Mouse (Mus musculus): ENCODE measurements around the gene Brms1. TPM values are rescaled to one million over a fixed set of nuclear protein-coding genes. Genes with fewer than 3 reads are reported as not detected.

The Brms1 gene
- total RNA-seq, 4 experiments from 2014 or later: 13.0 to 17.6 (median 15.6) TPM

DNA sequence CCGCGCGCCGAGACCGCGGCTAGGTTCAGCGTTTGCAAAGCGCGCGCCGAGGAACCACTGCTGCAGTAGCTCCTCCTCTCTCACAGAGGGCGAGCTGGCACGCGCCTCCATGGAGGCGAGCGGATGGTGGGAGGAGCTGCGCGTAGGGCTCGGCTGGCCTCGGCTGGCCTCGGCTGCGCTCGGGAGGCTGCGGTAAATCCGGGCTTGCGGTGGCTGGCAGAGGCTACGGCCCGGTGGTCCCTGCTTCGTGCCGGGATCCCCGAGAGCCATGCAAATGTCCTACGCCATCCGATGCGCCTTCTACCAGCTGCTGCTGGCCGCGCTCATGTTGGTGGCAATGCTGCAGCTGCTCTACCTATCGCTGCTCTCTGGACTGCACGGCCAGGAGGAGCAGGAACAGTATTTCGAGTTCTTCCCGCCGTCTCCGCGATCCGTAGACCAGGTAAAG is 2.4 kb upstream of the Brms1 start, which contains the start of the genes B4gat1 and AC124502.3:
TSS of gene B4gat1 (plus strand) at position 118 of the 448 bp plus-strand sequence.
TSS of gene AC124502.3 (plus strand) at position 183 of the 448 bp plus-strand sequence.
- DNase-seq (ENCODE audit: low spot score): peak; percentile 76

- DNase-seq (ENCODE audit: low spot score): no peak
These were observed 1.6 kb upstream of the Brms1 start for GRCm38 (mm10) chr19:5039301-5040114.

- DNase-seq (ENCODE audit: low spot score): no peak
These were observed 434 bp downstream of the Brms1 start for GRCm38 (mm10) chr19:5041588-5041987.

DNA sequence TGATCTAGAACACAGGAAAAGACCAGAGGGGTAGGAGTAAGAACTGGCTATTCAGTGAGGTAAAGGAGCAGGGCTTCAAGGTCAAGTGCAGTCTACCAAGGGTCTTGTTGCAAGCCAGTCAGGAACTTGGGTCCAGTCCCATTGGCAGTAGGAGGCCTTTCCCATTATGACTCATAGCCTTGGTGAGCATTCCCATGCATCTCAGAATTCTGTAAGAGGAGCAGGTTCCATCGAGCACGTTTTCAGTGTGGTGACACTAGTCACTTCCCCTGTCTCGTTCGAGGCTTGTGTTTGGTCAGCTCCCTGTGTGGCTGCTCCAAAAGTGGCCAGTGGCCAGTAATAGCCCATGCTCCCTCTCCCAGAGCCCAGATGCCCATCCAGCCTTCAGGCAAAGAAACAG is 4.4 kb downstream of the Brms1 start:
- DNase-seq (ENCODE audit: low spot score): no peak

GRCm38 (mm10) chr19:5048138-5049056 is 7.2 kb downstream of the Brms1 start:
- DNase-seq (ENCODE audit: low spot score): no peak

GRCm38 (mm10) chr19:5049325-5049724 is 8.2 kb downstream of the Brms1 start:
- no peak for DNase-seq (ENCODE audit: low spot score)

- no peak for DNase-seq (ENCODE audit: low spot score)
These were observed 9.1 kb downstream of the Brms1 start, which contains the start of gene Rin1 for GRCm38 (mm10) chr19:5050047-5050905. Gene Rin1 (plus strand): TSS chr19:5050481.

DNA sequence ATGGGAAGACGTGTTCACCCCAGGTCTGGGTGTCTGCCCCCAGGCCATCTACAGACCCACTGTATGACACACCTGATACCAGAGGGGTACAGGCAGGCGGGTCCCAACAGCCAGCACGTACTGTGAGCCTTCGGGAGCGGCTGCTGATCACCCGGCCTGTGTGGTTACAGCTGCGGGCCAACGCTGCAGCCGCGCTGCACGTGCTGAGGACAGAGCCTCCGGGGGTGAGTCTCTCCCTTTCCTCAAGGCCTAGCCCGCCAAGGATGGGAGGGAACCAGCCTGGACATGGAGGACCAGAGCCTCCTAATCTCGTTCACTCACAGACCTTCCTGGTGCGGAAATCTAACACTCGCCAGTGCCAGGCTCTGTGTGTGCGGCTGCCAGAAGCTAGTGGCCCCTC is 9.9 kb downstream of the Brms1 start:
- DNase-seq (ENCODE audit: low spot score): no peak

DNA sequence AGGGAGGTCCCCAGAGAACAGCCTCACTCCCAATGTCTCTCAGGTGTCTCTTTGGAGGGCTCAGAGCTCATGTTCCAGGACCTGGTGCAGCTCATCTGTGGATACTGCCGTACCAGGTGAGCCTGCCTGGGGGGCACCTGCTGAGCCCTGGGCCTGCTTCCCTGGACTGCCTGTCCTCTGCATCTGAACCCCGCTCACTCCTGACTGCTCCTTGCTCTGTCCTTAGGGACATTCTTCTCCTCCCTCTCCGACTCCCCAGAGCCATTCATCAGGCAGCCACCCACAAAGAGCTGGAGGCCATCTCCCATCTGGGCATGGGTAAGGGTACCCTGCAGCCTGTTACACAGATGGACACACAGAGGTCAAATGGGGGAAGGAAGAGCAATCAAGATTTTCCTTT is 10.4 kb downstream of the Brms1 start:
- DNase-seq (ENCODE audit: low spot score): no peak

- no peak for DNase-seq (ENCODE audit: low spot score)
These were observed 11.1 kb downstream of the Brms1 start for GRCm38 (mm10) chr19:5052166-5052822.

DNA sequence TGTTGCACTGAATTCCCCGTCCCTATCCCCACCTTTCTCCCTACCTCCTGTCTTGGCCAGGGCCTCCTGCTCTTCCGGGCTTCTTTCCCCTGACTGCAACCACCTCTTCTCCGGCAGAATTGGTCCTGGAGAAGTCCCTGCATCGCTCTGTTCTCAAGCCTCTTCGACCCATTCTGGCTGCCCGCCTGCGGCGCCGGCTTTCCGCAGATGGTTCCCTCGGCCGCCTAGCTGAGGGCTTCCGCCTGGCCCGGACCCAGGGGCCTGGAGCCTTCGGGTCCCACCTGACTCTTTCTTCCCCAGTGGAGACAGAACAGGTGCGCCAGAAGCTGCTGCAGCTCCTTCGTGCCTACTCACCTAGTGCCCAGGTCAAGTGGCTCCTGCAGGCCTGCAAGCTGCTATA is 11.7 kb downstream of the Brms1 start:
- DNase-seq (ENCODE audit: low spot score): no peak

- DNase-seq (ENCODE audit: low spot score): no peak
These were observed 12.8 kb downstream of the Brms1 start for GRCm38 (mm10) chr19:5053909-5054308.

DNA sequence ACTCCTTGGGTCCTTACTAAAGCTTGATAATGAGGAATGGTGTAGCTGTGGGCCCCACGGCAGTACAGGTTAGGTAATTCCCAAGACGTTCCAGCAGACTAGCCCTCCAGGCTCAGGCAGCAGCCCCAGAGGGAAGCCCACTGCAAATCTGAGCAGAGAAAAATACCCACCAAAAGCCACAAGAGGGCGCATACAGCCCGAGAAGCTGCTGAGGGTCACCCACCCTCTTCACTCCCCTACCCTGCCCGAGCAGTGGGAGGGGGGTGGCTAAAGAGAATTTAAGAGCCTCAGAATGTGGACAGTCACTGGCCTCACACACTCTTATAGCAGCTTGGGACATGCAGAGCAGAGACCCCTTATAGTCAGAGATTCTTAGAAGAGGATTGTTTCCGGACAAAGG is 15.1 kb downstream of the Brms1 start:
- no peak for DNase-seq (ENCODE audit: low spot score)

DNA sequence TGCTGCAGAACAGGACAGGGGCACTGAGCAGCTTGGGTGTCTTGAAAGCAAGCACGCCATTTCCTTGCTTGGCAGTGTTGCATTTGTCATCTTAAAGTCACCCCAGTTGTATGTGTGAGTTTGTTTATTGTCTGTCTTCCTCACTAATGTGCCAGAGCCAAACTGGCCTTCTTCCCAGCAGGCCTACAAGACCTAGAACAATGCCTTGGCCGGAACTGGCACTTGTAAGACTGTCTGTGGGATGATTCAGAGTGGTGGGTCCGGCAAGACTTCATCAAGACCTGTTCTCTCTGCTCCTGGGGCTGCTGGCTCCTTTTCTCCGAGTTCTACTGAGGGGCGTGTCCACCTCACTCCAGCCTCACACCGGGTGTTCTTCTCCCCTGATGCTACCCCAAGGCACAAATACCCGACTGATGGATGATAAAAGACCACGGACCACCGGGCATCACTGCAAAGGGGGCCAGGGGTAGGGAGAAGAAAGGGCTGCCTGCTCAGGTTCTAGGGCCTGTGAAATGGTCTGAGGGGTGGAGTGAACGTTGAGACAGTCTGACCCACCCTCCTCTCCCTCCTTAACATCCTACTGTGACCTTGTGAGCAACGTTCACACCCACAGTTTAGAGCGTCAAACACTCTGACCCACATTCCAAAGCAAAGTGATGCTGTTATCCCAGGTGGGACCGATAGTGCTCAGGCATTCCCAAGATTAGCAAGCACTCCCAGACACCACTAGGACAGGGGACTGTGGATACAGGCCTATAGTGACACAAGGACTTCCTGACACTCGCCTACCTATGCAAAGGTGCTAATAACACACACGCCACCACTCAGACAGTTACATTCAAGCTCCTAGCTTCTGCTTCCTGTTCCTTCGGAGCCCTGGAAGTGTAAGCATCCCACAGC is 17.0 kb downstream of the Brms1 start:
- DNase-seq (ENCODE audit: low spot score): no peak

- DNase-seq (ENCODE audit: low spot score): no peak
These were observed 17.9 kb downstream of the Brms1 start for GRCm38 (mm10) chr19:5058801-5059771.

DNA sequence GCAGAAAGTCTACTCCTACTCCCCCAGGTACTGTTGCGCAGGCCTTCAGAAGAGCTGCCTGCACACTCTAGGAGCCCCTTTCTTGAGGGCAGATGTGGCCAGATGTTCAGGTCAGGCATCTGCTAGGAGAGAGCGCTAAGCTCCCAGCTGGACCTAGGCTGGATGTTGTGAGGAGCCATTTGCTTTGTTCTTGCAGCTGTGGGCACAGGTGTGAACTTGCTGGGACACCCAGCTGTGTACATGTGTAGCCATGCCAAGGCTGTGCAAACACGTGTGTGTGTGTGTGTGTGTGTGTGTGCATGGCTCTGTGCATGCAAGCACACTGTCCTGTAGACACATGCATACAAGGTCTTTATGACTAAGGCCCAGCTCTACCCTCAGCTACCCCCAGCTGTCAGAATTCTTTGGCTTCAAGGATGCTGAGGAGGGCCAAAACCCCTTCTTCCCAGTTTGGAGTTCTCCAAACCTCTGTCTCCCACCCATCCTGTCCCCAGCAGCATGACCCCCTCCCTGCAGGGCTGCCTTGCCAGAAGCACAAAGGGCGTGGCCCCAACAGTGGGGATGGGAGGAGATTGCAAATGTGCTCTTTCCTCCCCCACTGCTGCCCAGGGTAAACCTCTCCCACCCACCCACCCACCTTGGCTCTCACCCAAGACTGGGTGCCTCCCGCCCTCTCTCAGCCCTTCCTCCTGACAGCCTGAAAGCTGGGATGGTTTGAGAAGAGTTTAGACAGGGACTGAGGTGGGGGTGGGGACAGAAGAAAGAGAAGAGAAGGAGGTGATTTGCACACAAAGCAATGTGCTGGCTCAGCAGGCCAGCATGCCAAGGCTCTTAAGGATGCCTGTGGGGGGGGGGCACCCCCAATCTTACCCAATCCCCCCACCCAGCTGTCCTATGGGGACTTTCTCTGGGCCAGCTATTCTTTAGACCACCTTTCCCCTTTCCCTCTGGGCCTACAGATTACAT is 19.5 kb downstream of the Brms1 start:
- no peak for DNase-seq (ENCODE audit: low spot score)

GRCm38 (mm10) chr19:5062041-5062440 is 20.9 kb downstream of the Brms1 start:
- DNase-seq (ENCODE audit: low spot score): no peak
